Mouse (Mus musculus) lung, embryonic 16.5 days (tissue): ENCODE measurements at regions not wholly inside any gene's neighbourhood (a gene's known extent, or its start where the extent isn't known, plus 50 kb on each side); places are given as distances from the start of the nearest gene placed in this dataset.

Experiments
- ATAC-seq: fragments of 200-750 bp; cut with Nextera tagmentation; 2 replicates; pipeline ENCODE4 v1.8.0; 2017; ENCODE audit warnings: low read depth, mild to moderate bottlenecking, moderate library complexity
- H3K27ac ChIP-seq: fragments of 300-500 bp; sonication (generic); 2 replicates; pipeline ENCODE4 v1.5.1; 2014; ENCODE audit warnings: mild to moderate bottlenecking, control low read depth, low read length
- H3K27me3 ChIP-seq: fragments of 300-500 bp; sonication (generic); 2 replicates; pipeline ENCODE4 v1.6.1; 2014; ENCODE audit warnings: low read depth, low read length, mixed read lengths; ENCODE audit not compliant: control insufficient read depth, insufficient read depth
- H3K36me3 ChIP-seq: fragments of 300-500 bp; sonication (generic); 2 replicates; pipeline ENCODE4 v1.6.1; 2014; ENCODE audit warnings: low read length; ENCODE audit not compliant: control insufficient read depth, insufficient read depth
- H3K4me1 ChIP-seq: fragments of 300-500 bp; sonication (generic); replicated peaks from 2 replicates; pipeline ENCODE4 v1.6.1; 2014; ENCODE audit warnings: low read length, mixed read lengths; ENCODE audit not compliant: control insufficient read depth, insufficient read depth
- H3K4me2 ChIP-seq: fragments of 300-500 bp; sonication (generic); 2 replicates; pipeline ENCODE4 v1.6.1; 2014; ENCODE audit warnings: low read depth, low read length, control low read depth
- H3K4me3 ChIP-seq: fragments of 300-500 bp; sonication (generic); 2 replicates; pipeline ENCODE4 v1.5.1; 2014; ENCODE audit warnings: mild to moderate bottlenecking, low read length, control low read depth
- H3K9ac ChIP-seq: fragments of 300-500 bp; sonication (generic); 2 replicates; pipeline ENCODE4 v1.6.1; 2014; ENCODE audit warnings: low read length, control low read depth
- H3K9me3 ChIP-seq: fragments of 300-500 bp; sonication (generic); 2 replicates; pipeline ENCODE4 v1.6.1; 2016; ENCODE audit warnings: low read length; ENCODE audit not compliant: control insufficient read depth
- WGBS: fragments of 180-500 bp; shearing (Covaris S2); extraction: QIAGEN DNeasy Blood & Tissue Kit; methylation state at CpG from one replicate; pipeline ENCODE4 v1.1.7; 2014; 5-methylcytosine and 5-hydroxymethylcytosine counted together

DNA sequence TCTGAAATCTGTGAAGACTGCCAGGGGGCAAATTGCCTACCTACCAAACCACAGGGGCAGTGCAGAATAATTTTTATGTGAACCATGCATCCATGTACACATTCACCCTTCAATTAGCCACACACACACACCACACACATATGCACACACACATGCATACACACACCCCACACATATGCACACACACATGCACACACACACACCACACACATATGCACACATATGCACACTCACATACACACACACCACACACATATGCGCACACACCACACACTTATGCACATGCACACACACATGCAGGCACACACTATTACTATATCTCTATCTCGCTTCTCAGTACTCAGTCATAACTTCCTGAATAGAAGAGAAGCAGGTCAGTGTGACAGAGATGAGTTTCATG is 95.9 kb upstream of the Cadm1 start:
- Histone ChIP-seq H3K9ac (no peak overlapping the region), H3K27ac (no peak overlapping the region), H3K4me2 (no peak overlapping the region), H3K27me3 (no peaks in the 10 kb centered on the region), H3K9me3 (no peaks in the 10 kb centered on the region), H3K36me3 (no peaks in the 10 kb centered on the region), H3K4me1 (no peaks in the 10 kb centered on the region), H3K4me3 (no peak overlapping the region)
- ATAC-seq = no peak
- WGBS = 80% methylated on average over 2 of the region's 2 CpGs

DNA sequence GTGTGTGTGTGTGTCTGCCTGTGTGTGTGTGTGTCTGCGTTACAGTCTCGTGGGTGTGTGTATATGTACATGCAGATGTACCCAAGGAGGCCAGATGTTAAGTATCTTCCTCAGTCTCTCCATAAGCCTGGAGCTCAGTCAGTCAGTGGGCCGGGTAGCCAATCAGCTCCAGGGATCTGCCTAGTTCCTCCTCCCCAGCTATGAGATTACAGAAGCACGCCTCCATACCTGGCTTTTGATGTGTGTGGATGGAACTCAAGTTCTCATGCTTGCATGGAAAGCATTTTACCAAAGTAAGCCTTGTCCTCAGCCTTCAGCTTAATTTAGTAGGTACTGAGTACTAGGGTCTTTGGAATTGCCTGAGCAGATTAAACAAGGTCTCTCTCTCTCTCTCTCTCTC is 91.0 kb upstream of the Cadm1 start:
- H3K9me3 ChIP-seq = no peaks in the 10 kb centered on the region
- H3K4me1 ChIP-seq = no peaks in the 10 kb centered on the region
- 56% methylated on average over 4 of the region's 4 CpGs for WGBS
- H3K9ac ChIP-seq = no peak overlapping the region
- no peak overlapping the region for H3K4me2 ChIP-seq
- no peaks in the 10 kb centered on the region for H3K36me3 ChIP-seq
- no peak for ATAC-seq
- no peak overlapping the region for H3K27ac ChIP-seq
- H3K4me3 ChIP-seq = no peak overlapping the region
- no peaks in the 10 kb centered on the region for H3K27me3 ChIP-seq

DNA sequence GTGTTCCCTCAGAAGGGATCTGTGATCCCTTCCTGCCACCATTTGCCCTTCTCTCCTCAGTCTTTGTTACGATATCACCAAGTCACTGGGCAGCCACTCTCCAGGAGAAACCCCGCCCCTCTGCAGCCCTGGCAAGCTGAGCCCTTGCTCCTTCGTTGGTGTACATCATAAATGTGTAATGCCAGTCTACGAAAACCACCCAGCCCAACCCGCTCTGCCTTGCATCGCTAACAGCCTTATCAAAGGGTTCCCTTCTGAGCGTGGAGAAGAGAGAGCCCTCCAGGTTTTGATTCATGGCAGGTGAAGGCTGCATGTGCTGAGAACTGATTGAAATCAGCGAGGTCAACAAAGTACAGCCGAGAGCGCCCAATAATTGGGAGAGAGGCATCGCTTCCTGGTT is 90.5 kb upstream of the Cadm1 start:
- Histone ChIP-seq H3K4me3 (peak overlapping the region; percentile 18), H3K9ac (no peak overlapping the region), H3K4me1 (no peaks in the 10 kb centered on the region), H3K36me3 (no peaks in the 10 kb centered on the region), H3K27ac (no peak overlapping the region), H3K27me3 (no peaks in the 10 kb centered on the region), H3K9me3 (no peaks in the 10 kb centered on the region), H3K4me2 (peak overlapping the region; percentile 42)
- 24% methylated on average over 11 of the region's 11 CpGs for WGBS
- ATAC-seq = no peak

DNA sequence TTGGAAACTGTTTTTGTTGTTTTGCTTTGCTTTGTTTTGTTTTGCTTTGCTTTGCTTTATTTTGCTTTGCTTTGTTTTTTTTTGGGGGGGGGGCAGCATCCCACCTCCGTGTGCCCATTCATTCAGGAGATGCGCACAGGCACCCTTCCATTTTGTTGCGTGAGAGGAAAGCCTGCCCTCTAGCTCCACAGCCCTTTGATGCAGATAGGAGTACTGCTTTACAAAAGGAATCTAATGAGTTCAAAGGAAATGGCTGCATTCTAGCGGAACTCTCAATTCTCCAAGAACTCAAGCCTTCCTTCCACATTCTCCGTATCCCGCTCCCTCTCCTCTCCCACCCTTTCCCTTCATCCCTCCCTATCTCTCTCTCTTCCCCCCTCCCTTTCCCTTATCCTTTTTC is 89.8 kb upstream of the Cadm1 start:
- Histone ChIP-seq H3K27ac (no peak overlapping the region), H3K27me3 (no peaks in the 10 kb centered on the region), H3K9ac (no peak overlapping the region), H3K4me3 (no peak overlapping the region), H3K9me3 (no peaks in the 10 kb centered on the region), H3K4me2 (peak overlapping the region; percentile 42), H3K36me3 (no peaks in the 10 kb centered on the region), H3K4me1 (no peaks in the 10 kb centered on the region)
- no peak for ATAC-seq
- WGBS = 18% methylated on average over 6 of the region's 6 CpGs

DNA sequence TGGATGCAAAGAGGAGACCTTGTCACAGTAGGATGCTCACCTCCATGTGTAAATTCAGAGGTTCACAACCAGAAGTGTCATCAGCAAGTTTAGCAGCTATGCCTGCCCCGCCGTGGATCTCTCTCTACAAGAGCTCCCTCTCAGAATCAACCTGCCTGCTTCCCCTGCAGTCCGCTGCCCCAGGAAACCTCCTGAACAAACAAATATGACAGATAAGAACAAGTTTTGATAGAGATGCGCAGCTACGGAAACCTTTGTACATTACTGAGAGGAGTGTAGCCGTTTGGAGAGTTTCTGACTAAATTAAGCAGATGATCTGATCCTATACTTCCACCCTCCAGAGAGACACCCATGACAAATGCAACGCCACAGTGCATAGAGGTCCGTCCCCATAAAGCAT is 88.8 kb upstream of the Cadm1 start:
- Histone ChIP-seq H3K4me2 (no peak overlapping the region), H3K27me3 (no peaks in the 10 kb centered on the region), H3K9me3 (no peaks in the 10 kb centered on the region), H3K4me3 (no peak overlapping the region), H3K27ac (no peak overlapping the region), H3K4me1 (no peaks in the 10 kb centered on the region), H3K36me3 (no peaks in the 10 kb centered on the region), H3K9ac (no peak overlapping the region)
- 69% methylated on average over 8 of the region's 8 CpGs for WGBS
- no peak for ATAC-seq

DNA sequence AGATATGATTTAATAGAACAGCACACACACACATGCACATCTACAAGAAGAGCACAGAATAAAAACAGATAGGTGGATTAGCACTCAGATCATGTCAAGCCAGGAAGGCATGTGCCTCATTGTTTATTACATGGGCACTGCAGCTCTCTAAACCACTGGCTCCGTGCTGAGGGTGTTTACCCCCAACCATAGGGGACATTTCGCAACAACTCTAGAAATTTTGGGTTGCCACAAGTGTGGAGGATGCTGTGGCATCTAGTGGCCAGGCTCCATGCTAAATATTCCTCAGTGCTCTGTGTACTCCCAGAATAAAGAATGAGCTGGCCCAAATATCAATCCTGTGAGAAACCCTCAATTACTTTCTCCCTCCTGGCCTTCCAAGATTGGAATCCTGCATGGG is 85.8 kb upstream of the Cadm1 start:
- Histone ChIP-seq H3K27me3 (no peaks in the 10 kb centered on the region), H3K4me2 (no peak overlapping the region), H3K36me3 (no peaks in the 10 kb centered on the region), H3K9me3 (no peaks in the 10 kb centered on the region), H3K27ac (no peak overlapping the region), H3K9ac (no peak overlapping the region), H3K4me1 (no peaks in the 10 kb centered on the region), H3K4me3 (no peak overlapping the region)
- WGBS = 58% methylated on average over 2 of the region's 2 CpGs
- no peak for ATAC-seq

DNA sequence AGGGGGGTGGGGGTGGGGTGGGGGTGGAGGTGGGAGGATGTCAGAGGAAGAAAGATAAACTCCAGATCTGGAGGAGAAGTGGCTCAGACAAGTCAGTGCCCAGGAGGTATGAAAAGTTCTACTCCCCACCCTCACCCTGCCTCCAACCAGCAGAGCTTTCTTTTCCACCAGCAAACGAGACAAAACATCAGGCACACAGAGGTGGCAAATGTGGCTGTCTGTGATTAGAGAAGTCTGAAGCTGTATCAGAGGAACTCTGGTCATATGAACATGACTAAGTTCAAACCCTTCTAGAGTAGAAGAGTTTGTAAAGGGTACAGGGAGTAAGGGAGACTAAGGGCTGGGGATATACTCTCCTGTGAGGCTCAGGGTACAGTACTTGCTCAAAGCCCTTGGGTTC is 85.2 kb upstream of the Cadm1 start:
- no peaks in the 10 kb centered on the region for H3K9me3 ChIP-seq
- H3K4me1 ChIP-seq = no peaks in the 10 kb centered on the region
- ATAC-seq = no peak
- no peak overlapping the region for H3K9ac ChIP-seq
- H3K27me3 ChIP-seq = no peaks in the 10 kb centered on the region
- no peak overlapping the region for H3K4me2 ChIP-seq
- 36% methylated on average over 1 of the region's 1 CpGs for WGBS
- H3K4me3 ChIP-seq = no peak overlapping the region
- no peaks in the 10 kb centered on the region for H3K36me3 ChIP-seq
- H3K27ac ChIP-seq = no peak overlapping the region

DNA sequence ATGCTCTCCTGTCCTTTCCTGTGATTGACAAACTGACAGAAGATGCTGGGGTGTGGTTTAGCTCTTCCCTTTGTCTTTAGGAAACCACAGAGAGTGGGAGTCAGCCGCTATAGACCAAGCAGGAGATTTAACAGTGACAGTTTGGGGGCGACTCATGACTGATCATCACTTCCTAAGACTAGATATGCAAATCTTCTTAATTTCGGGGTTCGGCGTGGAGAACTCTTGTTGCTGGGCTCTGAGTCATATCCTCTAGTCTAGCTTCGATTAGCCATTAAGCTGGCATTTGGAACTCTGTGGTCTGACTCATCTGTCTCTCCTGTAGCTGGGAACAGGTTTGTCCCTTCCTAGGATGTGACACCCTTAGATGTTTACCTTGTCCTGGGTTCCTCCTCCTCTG is 84.6 kb upstream of the Cadm1 start:
- H3K27me3 ChIP-seq = no peaks in the 10 kb centered on the region
- H3K4me2 ChIP-seq = no peak overlapping the region
- WGBS = 52% methylated on average over 6 of the region's 6 CpGs
- no peaks in the 10 kb centered on the region for H3K36me3 ChIP-seq
- H3K4me1 ChIP-seq = no peaks in the 10 kb centered on the region
- no peak overlapping the region for H3K27ac ChIP-seq
- H3K4me3 ChIP-seq = no peak overlapping the region
- no peaks in the 10 kb centered on the region for H3K9me3 ChIP-seq
- H3K9ac ChIP-seq = no peak overlapping the region
- no peak for ATAC-seq

DNA sequence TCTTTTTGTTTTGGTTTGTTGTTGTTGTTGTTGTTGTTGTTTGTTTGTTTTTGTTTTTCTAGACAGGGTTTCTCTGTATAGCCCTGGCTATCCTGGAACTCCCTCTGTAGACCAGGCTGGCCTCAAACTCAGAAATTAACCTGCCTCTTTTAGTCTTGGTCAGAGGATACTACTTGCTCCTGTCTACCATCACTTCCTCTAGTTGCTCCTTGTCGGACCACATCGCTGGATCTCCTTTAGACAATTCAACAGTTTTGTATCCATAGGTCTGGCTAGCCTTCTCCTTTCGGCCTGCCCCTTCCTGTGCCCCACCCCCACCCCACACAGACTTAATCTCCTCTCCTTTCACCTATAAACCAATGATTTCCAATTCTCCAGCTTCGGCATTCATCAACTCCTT is 77.2 kb upstream of the Cadm1 start:
- H3K9ac ChIP-seq = no peak overlapping the region
- WGBS = 74% methylated on average over 4 of the region's 4 CpGs
- H3K27ac ChIP-seq = no peak overlapping the region
- ATAC-seq = no peak
- H3K36me3 ChIP-seq = no peaks in the 10 kb centered on the region
- H3K4me3 ChIP-seq = no peak overlapping the region
- no peaks in the 10 kb centered on the region for H3K4me1 ChIP-seq
- H3K9me3 ChIP-seq = no peaks in the 10 kb centered on the region
- H3K27me3 ChIP-seq = no peaks in the 10 kb centered on the region
- no peak overlapping the region for H3K4me2 ChIP-seq

DNA sequence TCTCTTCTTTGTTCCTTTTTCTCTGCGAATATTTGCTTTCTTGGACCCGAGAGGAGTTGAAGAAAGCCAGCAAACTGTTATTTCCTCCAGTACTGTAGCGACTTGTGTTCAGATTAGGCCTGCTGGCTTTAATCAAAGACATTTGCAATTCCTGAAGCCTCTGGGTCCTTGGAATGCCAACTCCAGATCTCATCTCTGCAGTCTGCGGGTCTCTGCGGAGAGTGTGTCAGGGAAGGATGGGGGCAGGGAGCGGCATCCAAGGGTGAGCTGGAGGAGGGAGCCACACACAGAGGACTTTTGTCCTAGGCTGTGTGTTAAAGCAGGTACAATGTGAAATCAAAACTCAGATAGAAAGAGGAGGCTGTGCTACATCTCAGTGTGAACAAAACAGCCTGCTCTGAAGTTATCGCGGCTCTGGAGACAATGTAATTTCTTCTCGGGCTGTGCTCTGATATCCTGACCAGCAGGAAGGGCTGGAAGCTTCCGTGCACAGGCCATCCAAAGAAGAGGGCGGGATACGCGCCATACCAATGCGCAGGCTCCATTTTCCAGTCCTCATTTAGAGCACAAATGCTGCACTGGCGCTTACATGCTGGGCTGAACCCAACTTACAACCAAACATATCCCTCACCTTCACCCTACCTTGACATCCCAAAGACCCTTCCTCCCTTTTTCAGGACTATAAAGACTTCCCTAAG is 71.1 kb upstream of the Cadm1 start:
- Histone ChIP-seq H3K27me3 (no peaks in the 10 kb centered on the region), H3K4me1 (no peaks in the 10 kb centered on the region), H3K36me3 (no peaks in the 10 kb centered on the region), H3K27ac (no peak overlapping the region), H3K4me2 (no peak overlapping the region), H3K4me3 (no peak overlapping the region), H3K9ac (no peak overlapping the region), H3K9me3 (no peaks in the 10 kb centered on the region)
- ATAC-seq = no peak
- 47% methylated on average over 15 of the region's 15 CpGs for WGBS
